Mouse (Mus musculus) lung, adult 2 months (tissue): ENCODE results near the gene Kcng3.

Experiments
- CTCF ChIP-seq: fragments of 200-500 bp; IDR thresholded peaks from 2 replicates; pipeline ENCODE4 v1.5.1; 2011; ENCODE audit warnings: mild to moderate bottlenecking, low read length, control low read depth; ENCODE audit not compliant: insufficient read depth
- POLR2A ChIP-seq: fragments of 200-500 bp; IDR thresholded peaks from 2 replicates; pipeline ENCODE4 v1.6.1; 2011; ENCODE audit warnings: low read depth, mild to moderate bottlenecking, control low read depth, low read length, borderline replicate concordance; ENCODE audit errors: extremely low read depth

DNA sequence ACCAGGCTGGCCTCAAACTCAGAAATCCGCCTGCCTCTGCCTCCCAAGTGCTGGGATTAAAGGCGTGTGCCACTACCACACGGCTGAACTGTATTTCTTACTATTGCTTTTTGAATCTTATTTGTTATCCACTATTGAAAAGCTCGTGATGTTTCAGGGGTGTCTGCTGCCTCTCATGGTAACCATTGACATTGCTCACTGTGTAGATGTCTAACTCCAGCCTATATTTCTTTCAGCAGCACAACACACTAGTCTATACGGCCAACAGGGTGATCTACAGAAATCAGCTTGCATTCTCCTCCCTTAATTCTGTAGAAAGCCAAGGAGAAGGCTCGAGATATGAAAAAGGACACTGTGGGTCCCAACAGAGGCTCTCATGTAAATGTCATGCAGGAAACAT lies 86.4 kb downstream of the Kcng3 start:
- TF ChIP-seq CTCF: no peak
- no peak for TF ChIP-seq POLR2A
